In genomic region chr5:128551448-128551847, GRCm38 (mm10) we compare ENCODE assay signal across 10 mouse cellular contexts. TPM values are rescaled to one million over a fixed set of nuclear protein-coding genes. Genes with fewer than 3 reads are reported as not detected.
DNase-seq lines count a peak whose midpoint lies in the region; ATAC-seq lines count a peak whose summit lies in the region.
"Had no signal": no experiment of that assay in that cellular context is flagged by ENCODE, and none has a peak within 500 bp of the region (broad histone marks: within the 10 kb centered on the region; RNA-seq: fewer than 3 reads in every experiment).

No protein-coding gene starts in this region.

- DNase-seq in heart, postnatal 25 days (ENCODE audit: low spot score) = no peak
- DNase-seq in embryonic facial prominence, embryonic 11.5 days (ENCODE audit: low spot score) = no peak
- peak; percentile 96 for DNase-seq in midbrain, embryonic 11.5 days (ENCODE audit: low spot score, missing footprints)
- DNase-seq in testis, postnatal 10 days (ENCODE audit: low spot score) = no peak
- DNase-seq in yolk sac, embryonic 10.5 days (ENCODE audit: low spot score) = no peak
- DNase-seq in urinary bladder, postnatal 25 days (ENCODE audit: low spot score) = no peak

- H3K4me1 ChIP-seq in heart, embryonic 16.5 days (ENCODE audit: control insufficient read depth, insufficient read depth, low read length) = peaks cover 3% of the 10 kb centered on the region; the same call in 1 of the 2 replicates
- peaks cover 4% of the 10 kb centered on the region; the same call in 1 of the 2 replicates for H3K4me1 ChIP-seq in embryonic facial prominence, embryonic 11.5 days (ENCODE audit: control insufficient read depth, insufficient read depth, low read length)
- H3K4me1 ChIP-seq in forebrain, embryonic 16.5 days (replicated peaks; ENCODE audit: control insufficient read depth, insufficient read depth, low read length) = peaks cover 17% of the 10 kb centered on the region
- H3K4me1 ChIP-seq in midbrain, embryonic 11.5 days (ENCODE audit: control insufficient read depth, insufficient read depth, low read length) = peaks cover 15% of the 10 kb centered on the region

- H3K9me3 ChIP-seq in heart, embryonic 16.5 days (replicated peaks; ENCODE audit: control insufficient read depth, low read length) = no peaks in the 10 kb centered on the region
- no peaks in the 10 kb centered on the region for H3K9me3 ChIP-seq in embryonic facial prominence, embryonic 11.5 days (replicated peaks; ENCODE audit: control insufficient read depth, low read length)
- H3K9me3 ChIP-seq in forebrain, embryonic 16.5 days (ENCODE audit: control insufficient read depth, low read length) = no peaks in the 10 kb centered on the region
- H3K9me3 ChIP-seq in midbrain, embryonic 11.5 days (ENCODE audit: control insufficient read depth, low read length) = no peaks in the 10 kb centered on the region; the same call in 1 of the 2 replicates

- peaks cover 18% of the 10 kb centered on the region for H3K27me3 ChIP-seq in heart, embryonic 16.5 days (ENCODE audit: control insufficient read depth, insufficient read depth, low read length)
- H3K27me3 ChIP-seq in embryonic facial prominence, embryonic 11.5 days (ENCODE audit: control insufficient read depth, insufficient read depth, low read length) = peaks cover 6% of the 10 kb centered on the region; the same call in 1 of the 2 replicates
- peaks cover 17% of the 10 kb centered on the region for H3K27me3 ChIP-seq in forebrain, embryonic 16.5 days (replicated peaks; ENCODE audit: control insufficient read depth, insufficient read depth, low read length)
- no peaks in the 10 kb centered on the region for H3K27me3 ChIP-seq in midbrain, embryonic 11.5 days (ENCODE audit: control insufficient read depth, insufficient read depth, low read length)
- H3K27me3 ChIP-seq: CH12.LX had no signal

- no peak for ATAC-seq in heart, embryonic 16.5 days (replicated peaks; ENCODE audit: extremely low read depth, insufficient read depth, low FRiP score)
- ATAC-seq in embryonic facial prominence, embryonic 11.5 days (replicated peaks; ENCODE audit: insufficient number of reproducible peaks, low FRiP score, low TSS enrichment, low read depth) = peak; percentile 48; the same call in 1 of the 2 replicates
- ATAC-seq in forebrain, embryonic 16.5 days = no peak
- peak; percentile 64; the same call in 1 of the 2 replicates for ATAC-seq in midbrain, embryonic 11.5 days (ENCODE audit: low FRiP score)

- H3K27ac ChIP-seq in heart, embryonic 16.5 days (ENCODE audit: low read length) = no peak overlapping the region
- H3K27ac ChIP-seq in embryonic facial prominence, embryonic 11.5 days (replicated peaks; ENCODE audit: low read depth, low read length) = no peak overlapping the region
- H3K27ac ChIP-seq in forebrain, embryonic 16.5 days (ENCODE audit: low read length) = no peak overlapping the region
- H3K27ac ChIP-seq in midbrain, embryonic 11.5 days (ENCODE audit: low read depth, low read length) = no peak overlapping the region

- intact Hi-C loops in heart, postnatal 25 days (cut with DNase I) = no loop called here

- H3K36me3 ChIP-seq in heart, embryonic 16.5 days (ENCODE audit: control insufficient read depth, insufficient read depth) = no peaks in the 10 kb centered on the region
- H3K36me3 ChIP-seq in embryonic facial prominence, embryonic 11.5 days (replicated peaks; ENCODE audit: control insufficient read depth, insufficient read depth, low read depth, low read length) = no peaks in the 10 kb centered on the region
- H3K36me3 ChIP-seq in forebrain, embryonic 16.5 days (ENCODE audit: control insufficient read depth, insufficient read depth) = no peaks in the 10 kb centered on the region
- no peaks in the 10 kb centered on the region for H3K36me3 ChIP-seq in midbrain, embryonic 11.5 days (ENCODE audit: control insufficient read depth, insufficient read depth, low read length)

- peak overlapping the region; percentile 56 for H3K4me2 ChIP-seq in heart, embryonic 16.5 days (ENCODE audit: low read depth, low read length)
- H3K4me2 ChIP-seq in embryonic facial prominence, embryonic 11.5 days (ENCODE audit: low read depth, low read length) = no peak overlapping the region
- H3K4me2 ChIP-seq in forebrain, embryonic 16.5 days (ENCODE audit: low read length) = peak overlapping the region; percentile 51
- H3K4me2 ChIP-seq in midbrain, embryonic 11.5 days = peak overlapping the region; percentile 33

- no peak overlapping the region for H3K9ac ChIP-seq in heart, embryonic 16.5 days (ENCODE audit: low read length)
- H3K9ac ChIP-seq in embryonic facial prominence, embryonic 11.5 days (replicated peaks; ENCODE audit: low read length) = no peak overlapping the region
- no peak overlapping the region for H3K9ac ChIP-seq in forebrain, embryonic 16.5 days (replicated peaks; ENCODE audit: low read depth, low read length)
- peak overlapping the region; percentile 63 for H3K9ac ChIP-seq in midbrain, embryonic 11.5 days (ENCODE audit: low read length)

- WGBS in heart, embryonic 16.5 days = 6% methylated on average over 11 of the region's 11 CpGs
- WGBS in embryonic facial prominence, embryonic 11.5 days = 6% methylated on average over 11 of the region's 11 CpGs
- 3% methylated on average over 11 of the region's 11 CpGs for WGBS in forebrain, embryonic 16.5 days
- 2% methylated on average over 11 of the region's 11 CpGs for WGBS in midbrain, embryonic 11.5 days

- peak overlapping the region; percentile 3; the same call in 1 of the 2 replicates for H3K4me3 ChIP-seq in heart, embryonic 16.5 days (ENCODE audit: low read length)
- H3K4me3 ChIP-seq in embryonic facial prominence, embryonic 11.5 days (ENCODE audit: low read depth, low read length) = no peak overlapping the region
- H3K4me3 ChIP-seq in forebrain, embryonic 16.5 days (replicated peaks; ENCODE audit: low read length) = peak overlapping the region; percentile 19; the same call in 1 of the 2 replicates
- H3K4me3 ChIP-seq in midbrain, embryonic 11.5 days (ENCODE audit: low read depth, low read length) = peak overlapping the region; percentile 14; the same call in 1 of the 2 replicates
- H3K4me3 ChIP-seq: erythroblast, embryonic 14.5 days had no signal

RNA-seq across cellular contexts. Expression of gene Fzd10, which starts 49.2 kb away (rescaled TPM):
- 0.22 and 0.25 TPM in 2 replicates for polyA plus RNA-seq in heart, embryonic 16.5 days (2015; fragmentation: Nextera tagmentation; extraction: Ambion mirVana)
- under 1 TPM in 1 of 2 experiments, not detected in 1; 0.08 TPM for total RNA-seq in heart, postnatal 25 days (2021)
- 5.5 and 5.6 TPM in 2 replicates for polyA plus RNA-seq in embryonic facial prominence, embryonic 11.5 days (2014; fragmentation: Nextera tagmentation; extraction: Ambion mirVana)
- polyA plus RNA-seq in forebrain, embryonic 16.5 days (2015; fragmentation: Nextera tagmentation; extraction: Ambion mirVana) = 0.38 and 0.52 TPM in 2 replicates
- polyA plus RNA-seq in midbrain, embryonic 11.5 days (2014; fragmentation: Nextera tagmentation; extraction: Ambion mirVana) = 22.4 and 25.6 TPM in 2 replicates
- total RNA-seq: CH12.LX had no signal
- polyA plus RNA-seq: erythroblast, embryonic 14.5 days had no signal

Comparison
In these comparisons a context has a peak if more than half of its experiments do, and no peak if none do; other contexts are left out.
1. ATAC-seq: peak in embryonic facial prominence, embryonic 11.5 days (single experiment) and midbrain, embryonic 11.5 days (single experiment); none in heart, embryonic 16.5 days (single experiment) and forebrain, embryonic 16.5 days (single experiment).